Mouse (Mus musculus) neural tube, embryonic 12.5 days (tissue): ENCODE data around the gene Rpl27. TPM values are rescaled to one million over a fixed set of nuclear protein-coding genes. Genes with fewer than 3 reads are reported as not detected.

Experiments
- microRNA-seq: library from miRNA; unstranded; fragments of <30 nt; microRNA quantifications from one replicate; pipeline ENCODE4, GENCODE M21; 2017
- polyA plus RNA-seq: library from polyadenylated mRNA; unstranded; fragments of >200 nt; fragmentation: Nextera tagmentation; extraction: Ambion mirVana; gene quantifications from 2 replicates; pipeline ENCODE4 v1.2.1, GENCODE M21; 2016

The Rpl27 gene
- polyA plus RNA-seq, 1 experiment from 2014 or later = 327 TPM

Small RNA genes lying within 50 kb of the gene (microRNA-seq; reads per million reads assigned to microRNA genes)
- not detected for gene Mir6929

Other genes with a start within 250 kb of the Rpl27 start
- 14.1 and 14.3 TPM in 2 replicates for gene Ezh1, start 215.8 kb upstream of the Rpl27 start, polyA plus RNA-seq
- gene Ramp2, start 196.3 kb upstream of the Rpl27 start, polyA plus RNA-seq = 73.4 and 79.4 TPM in 2 replicates
- 101 and 103 TPM in 2 replicates for gene Vps25, start 188.6 kb upstream of the Rpl27 start, polyA plus RNA-seq
- gene Wnk4, start 181.7 kb upstream of the Rpl27 start, polyA plus RNA-seq = 6.2 and 7.5 TPM in 2 replicates
- 1.1 and 1.3 TPM in 2 replicates for gene Cntd1, start 163.3 kb upstream of the Rpl27 start, polyA plus RNA-seq
- 201 and 213 TPM in 2 replicates for gene Coa3, start 163.2 kb upstream of the Rpl27 start, polyA plus RNA-seq
- gene Becn1, start 140.0 kb upstream of the Rpl27 start, polyA plus RNA-seq = 168 and 174 TPM in 2 replicates
- gene Psme3, start 126.1 kb upstream of the Rpl27 start, polyA plus RNA-seq = 155 and 168 TPM in 2 replicates
- 2.5 and 3.0 TPM in 2 replicates for gene Aoc2, start 117.2 kb upstream of the Rpl27 start, polyA plus RNA-seq
- not detected in 2 replicates for gene Aoc3, start 111.7 kb upstream of the Rpl27 start, polyA plus RNA-seq
- gene G6pc, start 74.7 kb upstream of the Rpl27 start, polyA plus RNA-seq = not detected in 2 replicates
- 85.3 and 86.4 TPM in 2 replicates for gene Aarsd1, start 24.7 kb upstream of the Rpl27 start, polyA plus RNA-seq
- gene Gm27029, start 17.5 kb upstream of the Rpl27 start, polyA plus RNA-seq = 6.7 and 10.0 TPM in 2 replicates
- 28.2 and 29.0 TPM in 2 replicates for gene Rundc1, start 17.2 kb upstream of the Rpl27 start, polyA plus RNA-seq
- gene Ptges3l, start 17.0 kb upstream of the Rpl27 start, polyA plus RNA-seq = 3.2 and 4.4 TPM in 2 replicates
- 3.4 and 4.3 TPM in 2 replicates for gene Ifi35, start 6.1 kb downstream of the Rpl27 start, polyA plus RNA-seq
- gene Rnd2, start 22.7 kb downstream of the Rpl27 start, polyA plus RNA-seq = 84.0 and 99.7 TPM in 2 replicates
- 71.6 and 75.1 TPM in 2 replicates for gene Vat1, start 23.9 kb downstream of the Rpl27 start, polyA plus RNA-seq
- 10.0 TPM in 2 replicates for gene Brca1, start 109.7 kb downstream of the Rpl27 start, polyA plus RNA-seq
- 116 and 123 TPM in 2 replicates for gene Nbr1, start 109.9 kb downstream of the Rpl27 start, polyA plus RNA-seq
- 2.8 TPM in 2 replicates for gene Tmem106a, start 139.9 kb downstream of the Rpl27 start, polyA plus RNA-seq
- not detected in 2 replicates for gene Gm11634, start 157.0 kb downstream of the Rpl27 start, polyA plus RNA-seq
- 28.3 and 35.0 TPM in 2 replicates for gene Rdm1, start 184.9 kb downstream of the Rpl27 start, polyA plus RNA-seq
- gene Arl4d, start 223.2 kb downstream of the Rpl27 start, polyA plus RNA-seq = 23.1 and 24.7 TPM in 2 replicates